Mouse (Mus musculus): ENCODE measurements around the gene Spin2g.
"Not testable (repeated sequence)": the region's sequence is repeated elsewhere in the genome, so short reads cannot be mapped to it uniquely, and the experiment has no call there.

Gene Spin2g

GRCm38 (mm10) chrX:34238633-34239032 lies at the start of gene Spin2g:
Gene Spin2g, minus strand, starts transcription at chrX:34238733.
- not testable (repeated sequence) for DNase-seq (ENCODE audit: low read depth, low spot score)

Measured in telencephalon, adult 2 months (tissue).